Mouse (Mus musculus): ENCODE results near the gene Btbd3. TPM values are rescaled to one million over a fixed set of nuclear protein-coding genes. Genes with fewer than 3 reads are reported as not detected.
A peak's percentile ranks its signal among the peaks of the same experiment; 100 is the strongest.

The Btbd3 gene
- polyA plus RNA-seq (2016; fragmentation: Nextera tagmentation; extraction: Ambion mirVana) = 13.8 and 18.3 TPM in 2 replicates

- H3K27ac ChIP-seq = peak within 1 kb of the TSS; percentile 99
- H3K4me3 ChIP-seq = peak within 1 kb of the TSS; percentile 77
- no peaks in the 10 kb centered on the region for H3K36me3 ChIP-seq
- WGBS = under 1% methylated on average over 39 of the region's 39 CpGs
- no peaks in the 10 kb centered on the region for H3K9me3 ChIP-seq
- peak; percentile 93 for DNase-seq (ENCODE audit: low spot score)
- H3K27me3 ChIP-seq (ENCODE audit: insufficient read depth, poor library complexity, severe bottlenecking) = no peaks in the 10 kb centered on the region
- H3K4me1 ChIP-seq (replicated peaks) = peaks cover 30% of the 10 kb centered on the region
Measured at GRCm38 (mm10) chr2:138256411-138256810, at the start of gene Btbd3. TSS of gene Btbd3 (plus strand) at chr2:138256565.

- WGBS = 48% methylated on average over 2 of the region's 2 CpGs
- no peaks in the 10 kb centered on the region for H3K27me3 ChIP-seq (ENCODE audit: insufficient read depth, poor library complexity, severe bottlenecking)
- H3K36me3 ChIP-seq = no peaks in the 10 kb centered on the region
- no peaks in the 10 kb centered on the region for H3K4me1 ChIP-seq (replicated peaks)
- no peak overlapping the region for H3K4me3 ChIP-seq
- DNase-seq (ENCODE audit: low spot score) = no peak
- no peak overlapping the region for H3K27ac ChIP-seq
- no peaks in the 10 kb centered on the region for H3K9me3 ChIP-seq
Measured at GRCm38 (mm10) chr2:138215561-138215960, 40.8 kb upstream of the Btbd3 start.

- no peaks in the 10 kb centered on the region for H3K27me3 ChIP-seq (ENCODE audit: insufficient read depth, poor library complexity, severe bottlenecking)
- 84% methylated on average over 1 of the region's 1 CpGs for WGBS
- no peaks in the 10 kb centered on the region for H3K9me3 ChIP-seq
- DNase-seq (ENCODE audit: low spot score) = no peak
- no peaks in the 10 kb centered on the region for H3K36me3 ChIP-seq
- no peak overlapping the region for H3K27ac ChIP-seq
- H3K4me1 ChIP-seq (replicated peaks) = no peaks in the 10 kb centered on the region
- no peak overlapping the region for H3K4me3 ChIP-seq
Measured at GRCm38 (mm10) chr2:138220269-138220668, 36.1 kb upstream of the Btbd3 start.

GRCm38 (mm10) chr2:138232247-138232646 is 24.1 kb upstream of the Btbd3 start:
- WGBS = 75% methylated on average over 5 of the region's 5 CpGs
- Histone ChIP-seq H3K9me3 (no peaks in the 10 kb centered on the region), H3K27ac (no peak overlapping the region), H3K4me3 (no peak overlapping the region), H3K4me1 (replicated peaks) (no peaks in the 10 kb centered on the region), H3K27me3 (ENCODE audit: insufficient read depth, poor library complexity, severe bottlenecking) (no peaks in the 10 kb centered on the region), H3K36me3 (no peaks in the 10 kb centered on the region)
- no peak for DNase-seq (ENCODE audit: low spot score)

- H3K36me3 ChIP-seq = no peaks in the 10 kb centered on the region
- H3K27me3 ChIP-seq (ENCODE audit: insufficient read depth, poor library complexity, severe bottlenecking) = no peaks in the 10 kb centered on the region
- H3K9me3 ChIP-seq = no peaks in the 10 kb centered on the region
- 88% methylated on average over 2 of the region's 2 CpGs for WGBS
- no peaks in the 10 kb centered on the region for H3K4me1 ChIP-seq (replicated peaks)
- no peak overlapping the region for H3K27ac ChIP-seq
- no peak for DNase-seq (ENCODE audit: low spot score)
- no peak overlapping the region for H3K4me3 ChIP-seq
Measured at GRCm38 (mm10) chr2:138236149-138236548, 20.2 kb upstream of the Btbd3 start.

- H3K27ac ChIP-seq = no peak overlapping the region
- no peak overlapping the region for H3K4me3 ChIP-seq
- H3K9me3 ChIP-seq = no peaks in the 10 kb centered on the region
- no peaks in the 10 kb centered on the region for H3K4me1 ChIP-seq (replicated peaks)
- 78% methylated on average over 5 of the region's 5 CpGs for WGBS
- H3K36me3 ChIP-seq = no peaks in the 10 kb centered on the region
- no peak for DNase-seq (ENCODE audit: low spot score)
- H3K27me3 ChIP-seq (ENCODE audit: insufficient read depth, poor library complexity, severe bottlenecking) = no peaks in the 10 kb centered on the region
Measured at GRCm38 (mm10) chr2:138242452-138242851, 13.9 kb upstream of the Btbd3 start.

GRCm38 (mm10) chr2:138245631-138246289 is 10.6 kb upstream of the Btbd3 start:
- Histone ChIP-seq H3K36me3 (no peaks in the 10 kb centered on the region), H3K4me1 (replicated peaks) (no peaks in the 10 kb centered on the region), H3K27me3 (ENCODE audit: insufficient read depth, poor library complexity, severe bottlenecking) (no peaks in the 10 kb centered on the region), H3K27ac (no peak overlapping the region), H3K9me3 (no peaks in the 10 kb centered on the region), H3K4me3 (no peak overlapping the region)
- DNase-seq (ENCODE audit: low spot score) = no peak
- 61% methylated on average over 2 of the region's 2 CpGs for WGBS

GRCm38 (mm10) chr2:138247986-138248385 is 8.4 kb upstream of the Btbd3 start:
- Histone ChIP-seq H3K36me3 (no peaks in the 10 kb centered on the region), H3K9me3 (no peaks in the 10 kb centered on the region), H3K27me3 (ENCODE audit: insufficient read depth, poor library complexity, severe bottlenecking) (no peaks in the 10 kb centered on the region), H3K27ac (no peak overlapping the region), H3K4me1 (replicated peaks) (no peaks in the 10 kb centered on the region), H3K4me3 (no peak overlapping the region)
- WGBS = 80% methylated on average over 2 of the region's 2 CpGs
- no peak for DNase-seq (ENCODE audit: low spot score)

- Histone ChIP-seq H3K36me3 (no peaks in the 10 kb centered on the region), H3K4me3 (peak overlapping the region; percentile 77), H3K9me3 (no peaks in the 10 kb centered on the region), H3K4me1 (replicated peaks) (peaks cover 30% of the 10 kb centered on the region), H3K27ac (peak overlapping the region; percentile 99), H3K27me3 (ENCODE audit: insufficient read depth, poor library complexity, severe bottlenecking) (no peaks in the 10 kb centered on the region)
- WGBS = under 1% methylated on average over 44 of the region's 51 CpGs
- DNase-seq (ENCODE audit: low spot score) = no peak
Measured at GRCm38 (mm10) chr2:138256851-138257471, 596 bp downstream of the Btbd3 start.

- WGBS = under 1% methylated on average over 10 of the region's 10 CpGs
- Histone ChIP-seq H3K4me1 (replicated peaks) (peaks cover 30% of the 10 kb centered on the region), H3K27ac (peak overlapping the region; percentile 99)
Measured at GRCm38 (mm10) chr2:138257692-138258315, 1.4 kb downstream of the Btbd3 start.

GRCm38 (mm10) chr2:138261140-138261539 is 4.8 kb downstream of the Btbd3 start:
- no peaks in the 10 kb centered on the region for H3K36me3 ChIP-seq
- H3K27me3 ChIP-seq (ENCODE audit: insufficient read depth, poor library complexity, severe bottlenecking) = no peaks in the 10 kb centered on the region
- H3K27ac ChIP-seq = no peak overlapping the region
- 94% methylated on average over 7 of the region's 7 CpGs for WGBS
- no peak for DNase-seq (ENCODE audit: low spot score)
- no peak overlapping the region for H3K4me3 ChIP-seq
- peaks cover 50% of the 10 kb centered on the region for H3K4me1 ChIP-seq (replicated peaks)
- no peaks in the 10 kb centered on the region for H3K9me3 ChIP-seq

More at GRCm38 (mm10) chr2:138257692-138258315, 1.4 kb downstream of the Btbd3 start:
- DNase-seq (ENCODE audit: low spot score) = peak; percentile 62
- Histone ChIP-seq H3K4me3 (peak overlapping the region; percentile 77), H3K9me3 (no peaks in the 10 kb centered on the region), H3K27me3 (ENCODE audit: insufficient read depth, poor library complexity, severe bottlenecking) (no peaks in the 10 kb centered on the region), H3K36me3 (no peaks in the 10 kb centered on the region)

- no peaks in the 10 kb centered on the region for H3K27me3 ChIP-seq (ENCODE audit: insufficient read depth, poor library complexity, severe bottlenecking)
- DNase-seq (ENCODE audit: low spot score) = no peak
- peaks cover 59% of the 10 kb centered on the region for H3K4me1 ChIP-seq (replicated peaks)
- H3K27ac ChIP-seq = no peak overlapping the region
- WGBS = 89% methylated on average over 11 of the region's 11 CpGs
- no peaks in the 10 kb centered on the region for H3K9me3 ChIP-seq
- no peaks in the 10 kb centered on the region for H3K36me3 ChIP-seq
- no peak overlapping the region for H3K4me3 ChIP-seq
Measured at GRCm38 (mm10) chr2:138262885-138263284, 6.5 kb downstream of the Btbd3 start.

GRCm38 (mm10) chr2:138265356-138266005 is 9.1 kb downstream of the Btbd3 start:
- H3K27me3 ChIP-seq (ENCODE audit: insufficient read depth, poor library complexity, severe bottlenecking) = no peaks in the 10 kb centered on the region
- no peaks in the 10 kb centered on the region for H3K36me3 ChIP-seq
- no peak overlapping the region for H3K4me3 ChIP-seq
- peaks cover 46% of the 10 kb centered on the region for H3K4me1 ChIP-seq (replicated peaks)
- DNase-seq (ENCODE audit: low spot score) = no peak
- peak overlapping the region; percentile 31; the same call in 1 of the 2 replicates for H3K27ac ChIP-seq
- H3K9me3 ChIP-seq = no peaks in the 10 kb centered on the region
- WGBS = 22% methylated on average over 13 of the region's 13 CpGs

Measured in hindbrain, embryonic 10.5 days (tissue).